In genomic region chr2:93870842-93871241, GRCm38 (mm10) we compare ENCODE assay signal across 9 mouse cellular contexts. TPM values are rescaled to one million over a fixed set of nuclear protein-coding genes. Genes with fewer than 3 reads are reported as not detected.
DNase-seq lines count a peak whose midpoint lies in the region; ATAC-seq and TF ChIP-seq lines count a peak whose summit lies in the region.
"Had no signal": no experiment of that assay in that cellular context is flagged by ENCODE, and none has a peak within 500 bp of the region (broad histone marks: within the 10 kb centered on the region; RNA-seq: fewer than 3 reads in every experiment).

No protein-coding gene starts in this region.

- no peak overlapping the region for H3K27ac ChIP-seq in heart, postnatal 0 days (ENCODE audit: low read depth)
- H3K27ac ChIP-seq: limb, embryonic 15.5 days had no signal

- no peaks in the 10 kb centered on the region for H3K36me3 ChIP-seq in G1E (replicated peaks)
- no peaks in the 10 kb centered on the region for H3K36me3 ChIP-seq in heart, postnatal 0 days (replicated peaks; ENCODE audit: control insufficient read depth, insufficient read depth, low read length)
- H3K36me3 ChIP-seq: limb, embryonic 15.5 days had no signal

- H3K9ac ChIP-seq in heart, postnatal 0 days (replicated peaks; ENCODE audit: low read depth, low read length) = no peak overlapping the region
- H3K9ac ChIP-seq: limb, embryonic 15.5 days had no signal

- no peaks in the 10 kb centered on the region for H3K4me1 ChIP-seq in G1E (ENCODE audit: insufficient read depth, low read depth, low read length)
- H3K4me1 ChIP-seq in heart, postnatal 0 days (ENCODE audit: control insufficient read depth, insufficient read depth) = no peaks in the 10 kb centered on the region
- H3K4me1 ChIP-seq in lung, adult 2 months (ENCODE audit: control insufficient read depth, insufficient read depth, low read length) = no peaks in the 10 kb centered on the region
- H3K4me1 ChIP-seq: limb, embryonic 15.5 days had no signal

- no peaks in the 10 kb centered on the region for H3K9me3 ChIP-seq in G1E (replicated peaks)
- H3K9me3 ChIP-seq in heart, postnatal 0 days (replicated peaks; ENCODE audit: control insufficient read depth, low read length) = no peaks in the 10 kb centered on the region
- H3K9me3 ChIP-seq: limb, embryonic 15.5 days had no signal

- peaks cover 29% of the 10 kb centered on the region for H3K27me3 ChIP-seq in G1E (ENCODE audit: insufficient read depth, low read length)
- 0 out of 2 replicates have a peak, but pooled peaks cover 3% of the 10 kb centered on the region for H3K27me3 ChIP-seq in heart, postnatal 0 days (ENCODE audit: control insufficient read depth, insufficient read depth, low read length)
- H3K27me3 ChIP-seq: limb, embryonic 15.5 days had no signal

- no peak for TF ChIP-seq POLR2A in lung, adult 2 months (IDR thresholded peaks at IDR 0.05; ENCODE audit: borderline replicate concordance, extremely low read depth, low read depth, low read length)

- no peak for TF ChIP-seq EP300 in heart, postnatal 0 days (IDR thresholded peaks at IDR 0.05; ENCODE audit: low read depth)

- 35% methylated on average over 4 of the region's 4 CpGs for WGBS in heart, postnatal 0 days
- WGBS in lung, adult 2 months = 37% methylated on average over 4 of the region's 4 CpGs

- peak; percentile 29; the same call in 1 of the 2 replicates for TF ChIP-seq CTCF in G1E (IDR thresholded peaks at IDR 0.05; ENCODE audit: low read depth, low read length)
- TF ChIP-seq CTCF in heart, postnatal 0 days (IDR thresholded peaks at IDR 0.05; ENCODE audit: low read depth) = peak; percentile 63
- peak; percentile 47 for TF ChIP-seq CTCF in lung, adult 2 months (IDR thresholded peaks at IDR 0.05; ENCODE audit: insufficient read depth, low read length)

- ATAC-seq in G1E (ENCODE audit: extremely low read depth, insufficient number of reproducible peaks, low FRiP score, poor library complexity, severe bottlenecking) = no peak
- ATAC-seq in heart, postnatal 0 days (ENCODE audit: insufficient read depth, low read depth) = peak; percentile 49; the same call in 1 of the 2 replicates

- no peak overlapping the region for H3K4me2 ChIP-seq in heart, postnatal 0 days (ENCODE audit: low read depth, low read length)
- H3K4me2 ChIP-seq: limb, embryonic 15.5 days had no signal

- DNase-seq in G1E (ENCODE audit: low spot score) = peak; percentile 18
- DNase-seq in brain, adult 2 months (ENCODE audit: low read depth, low spot score) = peak; percentile 81
- DNase-seq in fibroblast of lung, adult 2 months (ENCODE audit: low read depth) = peak; percentile 49
- peak; percentile 64 for DNase-seq in heart, postnatal 0 days (ENCODE audit: low spot score)
- peak; percentile 85 for DNase-seq in layer of hippocampus, adult 11-12 months (ENCODE audit: low spot score)
- peak; percentile 54 for DNase-seq in lung, adult 2 months
- peak; percentile 91 for DNase-seq in retina, embryonic 14.5 days (ENCODE audit: low spot score)
- DNase-seq in urinary bladder, postnatal 4 days (ENCODE audit: low spot score in 2 of 2) = peak; percentile 46 to 76

- no peak overlapping the region for H3K4me3 ChIP-seq in G1E (ENCODE audit: low read depth, low read length)
- H3K4me3 ChIP-seq in heart, postnatal 0 days (ENCODE audit: low read depth, low read length) = no peak overlapping the region
- no peak overlapping the region for H3K4me3 ChIP-seq in lung, adult 2 months (replicated peaks; ENCODE audit: extremely low read depth, low read depth, low read length)
- H3K4me3 ChIP-seq: limb, embryonic 15.5 days had no signal

RNA-seq across cellular contexts. Expression of gene Accsl, which starts 1.9 kb away (rescaled TPM):
- total RNA-seq in G1E (2014; fragmentation: Nextera tagmentation) (not detected in 2 replicates), G1E (2017) (0.52 TPM in 1 of 2 replicates, not detected in the other)
- polyA plus RNA-seq in G1E (2012) = not detected in 2 replicates
- not detected in 2 replicates for total RNA-seq in heart, postnatal 0 days (2014; rRNA removed; ENCODE audit: low replicate concordance)
- polyA plus RNA-seq in heart, postnatal 0 days (2015; fragmentation: Nextera tagmentation; extraction: Ambion mirVana) = 0.08 TPM in 1 of 2 replicates, not detected in the other
- polyA plus RNA-seq in lung, adult 2 months (2012; rRNA removed) = 0.08 TPM in 1 of 2 replicates, not detected in the other
- polyA plus RNA-seq: limb, embryonic 15.5 days had no signal

RNA-seq across cellular contexts. Expression of gene Accs, which starts 21.1 kb away (rescaled TPM):
- 3.0 and 8.9 TPM in 2 replicates for total RNA-seq in G1E (2014; fragmentation: Nextera tagmentation)
- total RNA-seq in G1E (2017) = 3.6 and 7.3 TPM in 2 replicates
- 2.3 and 2.9 TPM in 2 replicates for polyA plus RNA-seq in G1E (2012)
- total RNA-seq in heart, postnatal 0 days (2014; rRNA removed; ENCODE audit: low replicate concordance) = 8.4 and 42.5 TPM in 2 replicates
- polyA plus RNA-seq in heart, postnatal 0 days (2015; fragmentation: Nextera tagmentation; extraction: Ambion mirVana) = 6.1 and 6.2 TPM in 2 replicates
- 17.5 and 19.1 TPM in 2 replicates for polyA plus RNA-seq in lung, adult 2 months (2012; rRNA removed)

RNA-seq across cellular contexts. Expression of gene Ext2, which starts 48.5 kb away (rescaled TPM):
- total RNA-seq in G1E (2014; fragmentation: Nextera tagmentation) = 42.6 and 56.3 TPM in 2 replicates
- total RNA-seq in G1E (2017) = 19.3 and 22.9 TPM in 2 replicates
- 25.0 and 29.9 TPM in 2 replicates for polyA plus RNA-seq in G1E (2012)
- 32.8 TPM in 2 replicates for total RNA-seq in heart, postnatal 0 days (2014; rRNA removed; ENCODE audit: low replicate concordance)
- polyA plus RNA-seq in heart, postnatal 0 days (2015; fragmentation: Nextera tagmentation; extraction: Ambion mirVana) = 38.2 and 40.3 TPM in 2 replicates
- polyA plus RNA-seq in lung, adult 2 months (2012; rRNA removed) = 58.3 and 59.5 TPM in 2 replicates

Comparison
In these comparisons a context has a peak if more than half of its experiments do, and no peak if none do; other contexts are left out.
1. DNase-seq: peak in every context shown above with its lines; median percentile 91 in retina, embryonic 14.5 days; 85 in layer of hippocampus, adult 11-12 months; 81 in brain, adult 2 months; 64 in heart, postnatal 0 days; 61 in urinary bladder, postnatal 4 days; 54 in lung, adult 2 months; 49 in fibroblast of lung, adult 2 months; 18 in G1E.